Mouse (Mus musculus): ENCODE data around the gene Cfap46.
A peak's percentile ranks its signal among the peaks of the same experiment; 100 is the strongest.
"Not testable (repeated sequence)": the region's sequence is repeated elsewhere in the genome, so short reads cannot be mapped to it uniquely, and the experiment has no call there.

Cfap46 gene

DNA sequence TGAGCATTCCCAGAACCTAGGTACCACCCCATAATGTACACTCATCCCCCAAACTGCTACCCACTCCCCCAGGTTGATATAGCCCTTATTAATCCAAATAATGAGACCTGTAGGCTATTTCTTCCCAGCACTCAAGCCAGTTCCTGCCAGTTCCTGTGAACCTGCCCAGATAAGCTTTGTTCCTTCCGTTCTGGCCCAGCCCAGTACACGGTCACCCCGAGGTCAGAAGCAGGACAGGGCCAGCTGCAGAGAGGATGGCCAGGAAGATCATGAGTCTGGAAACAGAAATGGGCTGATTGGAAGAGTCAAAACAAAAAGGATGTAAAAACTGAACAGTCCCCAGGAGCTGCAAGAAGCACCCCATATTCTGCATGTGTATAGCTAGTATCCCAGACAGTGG lies 20.3 kb downstream of the Cfap46 start:
- no peak for DNase-seq (ENCODE audit: low spot score in 2 of 2)

DNA sequence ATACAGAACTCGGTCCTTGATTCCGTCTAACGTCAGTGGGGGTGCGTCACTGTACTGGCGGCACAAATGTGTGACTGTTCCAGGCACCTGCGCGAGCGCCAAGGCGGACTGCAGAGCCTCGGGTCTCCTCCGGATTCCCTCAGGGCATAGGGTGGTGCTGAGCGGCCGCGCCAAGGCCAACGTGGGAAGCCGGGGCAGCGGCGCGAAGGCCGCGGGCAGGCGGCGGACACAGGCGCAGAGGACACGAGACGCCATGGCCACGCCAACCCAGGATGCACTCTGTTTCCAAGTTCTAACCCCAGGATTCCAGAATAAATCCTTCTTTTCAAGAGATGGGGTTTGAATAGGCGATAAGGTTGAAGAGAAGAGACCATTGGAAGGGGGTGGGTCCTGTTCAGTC lies 23.7 kb downstream of the Cfap46 start:
- not testable (repeated sequence) for DNase-seq (ENCODE audit: low spot score in 2 of 2)

DNA sequence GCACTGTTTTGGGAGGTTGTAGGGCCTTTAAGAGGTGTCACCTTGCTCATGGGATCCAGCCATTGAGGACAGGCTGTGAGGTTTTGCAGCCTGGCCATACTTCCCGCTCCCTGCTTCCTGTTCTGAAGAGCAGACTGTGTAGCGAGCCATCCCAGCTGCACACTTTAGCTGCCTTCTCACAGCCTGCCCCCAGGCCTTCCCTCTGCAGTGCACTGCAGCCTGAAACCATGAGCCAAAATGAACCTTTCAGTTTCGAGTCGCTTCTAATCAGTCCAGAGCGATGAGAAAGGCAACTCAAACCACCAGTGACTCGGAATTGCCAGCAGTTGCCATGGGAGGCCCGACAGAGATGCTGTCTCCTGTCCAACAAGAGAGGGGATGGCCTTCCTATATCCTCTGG lies 33.9 kb downstream of the Cfap46 start:
- no peak for DNase-seq (ENCODE audit: low spot score in 2 of 2)

DNA sequence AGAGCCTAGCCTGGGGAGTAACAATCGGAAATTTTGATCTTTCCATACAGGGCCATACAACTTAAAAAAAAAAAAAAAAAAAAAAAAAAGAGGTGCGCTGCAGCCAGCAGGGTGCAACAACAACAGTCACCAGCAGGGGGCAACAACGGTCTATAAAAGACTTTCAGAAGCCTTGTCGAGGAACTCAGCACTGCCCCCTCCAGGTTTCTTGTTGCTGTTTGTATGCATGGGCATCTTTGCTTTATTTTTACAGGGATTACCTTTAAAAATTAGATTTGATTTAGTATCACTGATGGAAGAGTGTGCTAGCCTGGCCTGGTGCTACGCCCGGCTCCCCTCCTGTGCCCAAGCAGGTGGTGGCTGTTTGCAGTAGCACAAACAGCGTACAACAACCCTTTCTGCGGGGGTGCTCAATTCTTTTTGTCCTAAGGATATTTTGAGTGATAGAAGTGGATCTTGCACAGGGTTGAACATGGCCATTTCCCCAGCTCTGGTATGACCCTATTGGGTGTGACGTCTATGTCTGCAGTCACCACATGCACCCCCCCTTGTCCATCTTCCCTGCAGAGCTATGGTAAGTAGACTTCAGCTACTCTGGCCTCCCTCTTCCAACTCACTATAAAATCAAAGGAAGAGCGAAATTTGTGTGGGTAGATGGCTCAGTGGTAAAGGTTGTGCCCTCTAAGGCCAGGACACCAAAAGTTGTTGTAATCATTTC lies 35.4 kb downstream of the Cfap46 start:
- peak; percentile 64 to 69 for DNase-seq (ENCODE audit: low spot score in 2 of 2)

DNA sequence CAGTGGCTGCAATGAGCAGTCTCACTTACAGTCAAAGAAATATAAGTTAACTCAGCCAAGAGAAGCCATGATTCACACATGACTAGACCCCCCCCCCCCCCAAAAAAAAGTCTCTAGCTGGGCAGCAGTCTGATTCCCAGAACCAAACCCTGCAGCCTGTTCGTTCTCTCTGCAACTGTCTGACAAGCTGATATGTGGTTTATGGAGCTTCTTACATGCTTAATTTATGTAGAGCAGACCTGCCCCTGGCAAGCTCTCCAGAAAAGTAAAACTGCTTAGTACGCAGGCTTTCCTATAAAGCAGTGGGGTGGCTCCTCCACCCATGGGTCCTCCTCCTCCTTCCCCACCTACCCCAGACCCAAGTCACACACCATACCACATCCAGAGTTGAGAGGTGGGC lies 50.2 kb downstream of the Cfap46 start:
- no peak for DNase-seq (ENCODE audit: low spot score in 2 of 2)

DNA sequence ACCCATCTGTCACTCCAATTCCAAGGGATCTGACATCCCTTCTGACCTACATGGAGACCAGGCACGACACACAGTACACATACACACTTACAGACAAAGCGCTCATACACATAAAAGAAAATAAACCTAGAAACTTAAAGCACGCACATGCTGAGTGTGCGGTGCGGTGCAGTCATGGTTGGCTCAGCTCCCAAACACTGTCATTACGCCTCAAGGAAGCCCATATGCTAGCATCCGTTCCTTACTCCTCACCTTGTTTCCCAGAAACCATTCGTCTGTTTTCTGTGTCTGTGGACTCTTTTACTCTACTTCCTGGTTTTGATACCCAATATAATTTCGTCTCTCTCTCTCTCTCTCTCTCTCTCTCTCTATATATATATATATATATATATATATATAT lies 58.5 kb downstream of the Cfap46 start:
- no peak for DNase-seq (ENCODE audit: low spot score in 2 of 2)

DNA sequence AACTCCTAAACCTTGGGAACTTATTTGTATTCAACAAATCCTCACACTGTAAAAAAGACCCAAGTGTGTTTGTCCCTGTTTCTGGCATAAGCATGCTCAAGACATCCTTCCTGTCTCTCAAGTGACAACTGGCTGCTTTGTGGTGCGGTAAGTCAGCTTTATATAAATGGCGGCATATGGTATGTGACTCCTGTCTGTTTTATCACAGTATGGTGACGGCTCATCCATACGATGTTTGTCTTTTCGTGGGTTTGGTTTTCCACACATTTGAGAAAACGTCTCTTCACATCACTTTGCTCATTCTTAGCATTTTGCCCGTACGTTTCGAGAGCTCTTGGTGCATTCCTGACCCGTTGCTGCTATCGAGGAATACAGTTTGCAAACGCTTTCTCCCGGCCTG lies 61.0 kb downstream of the Cfap46 start:
- DNase-seq (ENCODE audit: low spot score in 2 of 2), result no peak

DNA sequence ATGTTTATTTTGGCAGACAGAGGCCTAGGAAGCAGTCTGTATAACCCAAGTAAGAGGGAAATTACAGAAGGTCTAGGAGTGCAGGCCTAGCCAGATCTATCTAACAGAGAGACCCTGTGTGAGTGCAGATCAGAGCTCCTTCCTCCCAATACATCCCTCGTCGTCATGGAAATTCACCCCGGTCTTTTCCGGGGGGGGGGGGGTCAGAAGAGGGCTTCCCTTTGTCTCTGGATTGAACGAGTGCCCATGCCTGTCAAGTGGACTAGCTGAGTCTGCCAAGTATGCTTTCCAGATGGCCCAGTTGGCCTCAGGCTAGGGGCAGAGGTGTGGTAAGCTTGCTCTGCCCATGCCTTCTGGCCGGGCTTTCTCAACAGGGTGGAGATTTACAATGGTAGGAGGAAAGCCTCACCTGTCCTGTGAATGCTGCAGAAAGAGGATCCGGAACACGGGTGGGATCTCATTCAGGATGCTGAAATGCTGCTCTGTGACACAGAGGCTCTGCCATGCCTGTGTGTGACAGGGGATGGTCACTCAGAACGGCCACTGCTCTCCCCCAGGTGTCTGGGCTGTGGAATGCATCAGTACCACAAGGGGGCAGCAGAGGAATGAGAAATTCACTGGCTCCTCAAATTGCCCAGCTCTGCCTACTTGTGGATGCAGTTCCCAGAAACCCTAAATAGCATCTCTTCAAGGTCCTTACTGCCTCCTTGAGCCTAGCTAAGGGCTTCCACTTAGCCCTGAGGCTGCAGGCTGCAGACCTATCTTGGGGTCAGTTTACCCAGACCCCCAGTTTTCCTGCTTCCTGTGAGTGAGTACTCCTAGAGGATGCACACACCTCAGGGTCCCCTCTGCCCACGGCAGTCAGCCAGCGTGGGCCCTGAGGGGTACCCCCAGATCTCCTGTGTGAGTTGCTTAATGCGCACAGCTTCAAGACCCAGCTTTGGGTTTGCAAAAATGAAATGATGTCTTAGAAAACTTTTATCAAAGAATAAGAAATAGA lies 67.5 kb downstream of the Cfap46 start:
- peak in 1 of 2 experiments; percentile 3 for DNase-seq (ENCODE audit: low spot score in 2 of 2)

DNA sequence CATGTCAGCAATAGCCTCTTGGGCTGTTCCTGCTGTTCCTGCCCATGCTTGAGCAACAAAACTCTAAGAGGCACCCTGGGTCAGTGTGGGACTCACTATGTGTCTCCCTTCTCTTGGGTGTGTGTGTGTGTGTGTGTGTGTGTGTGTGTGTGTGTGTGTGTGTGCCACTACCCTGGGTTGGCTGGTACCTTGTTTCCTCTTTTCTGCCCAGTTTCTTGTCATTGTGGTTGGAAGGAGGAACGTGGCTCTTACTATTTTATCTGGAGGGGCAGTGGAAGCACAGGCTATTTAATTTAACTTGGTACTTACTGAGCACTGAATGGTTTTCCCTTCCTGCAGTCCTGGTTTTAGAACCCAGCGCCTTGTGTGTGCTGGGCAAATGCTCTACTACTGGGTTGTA lies 73.3 kb downstream of the Cfap46 start:
- DNase-seq (ENCODE audit: low spot score in 2 of 2), result no peak

DNA sequence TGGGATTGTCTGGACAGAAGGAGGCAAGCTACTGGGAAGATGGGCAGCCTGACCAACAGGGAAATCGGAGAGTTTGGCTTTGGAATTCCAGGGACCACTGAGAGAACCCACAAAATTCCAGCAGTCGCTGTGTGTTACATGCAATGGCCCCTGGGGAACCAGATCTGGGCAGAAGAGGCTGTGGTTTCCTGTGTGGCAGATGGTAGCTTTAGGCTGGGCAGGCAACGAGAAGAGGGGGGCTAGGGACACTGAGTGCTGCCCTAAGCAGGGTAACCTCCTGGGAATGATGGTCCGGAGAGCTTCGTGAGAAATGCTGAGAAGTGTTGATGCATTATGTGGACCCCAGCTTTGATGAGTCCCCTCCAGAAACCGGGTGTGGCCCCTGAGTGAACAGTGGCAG lies 87.8 kb downstream of the Cfap46 start:
- no peak for DNase-seq (ENCODE audit: low spot score in 2 of 2)

DNA sequence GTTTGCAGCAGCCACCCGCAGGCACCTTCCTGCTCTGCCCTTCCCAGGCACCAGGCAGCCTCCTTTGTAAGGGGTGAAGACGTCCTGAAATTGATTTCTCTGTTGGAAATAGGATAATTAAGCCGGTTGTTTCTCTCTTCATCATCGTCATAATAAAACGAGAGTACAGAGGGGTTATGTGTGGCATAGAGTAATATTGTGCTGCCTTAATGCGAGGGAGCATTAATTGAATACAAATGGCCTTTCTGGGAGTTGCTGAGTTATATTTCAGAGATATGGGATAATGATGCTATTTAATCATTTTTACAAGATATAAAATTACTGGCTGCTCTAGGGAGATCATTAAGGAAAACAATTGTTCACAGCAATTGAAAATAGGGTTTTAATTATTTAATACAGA lies 88.3 kb downstream of the Cfap46 start:
- DNase-seq (ENCODE audit: low spot score in 2 of 2), result no peak

DNA sequence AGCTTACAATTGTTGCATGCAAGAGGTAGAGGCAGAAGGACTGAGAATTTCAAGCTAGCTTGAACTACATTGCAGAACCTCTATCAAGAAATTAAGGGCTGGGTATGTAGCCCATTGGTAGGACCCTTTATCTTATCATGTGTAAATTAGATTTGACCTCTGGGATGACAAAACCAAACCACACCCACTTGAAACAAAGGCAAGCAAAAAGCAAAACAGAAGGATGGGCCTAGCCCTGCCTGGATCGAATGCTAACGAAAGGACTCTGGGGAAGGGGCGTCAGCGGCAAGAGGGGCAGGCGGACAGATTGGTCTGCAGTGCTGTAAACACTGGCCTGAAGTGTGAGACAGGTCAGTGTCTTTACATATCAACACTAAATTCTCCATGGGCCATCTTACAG lies 92.3 kb downstream of the Cfap46 start:
- DNase-seq (ENCODE audit: low spot score in 2 of 2), result no peak

DNA sequence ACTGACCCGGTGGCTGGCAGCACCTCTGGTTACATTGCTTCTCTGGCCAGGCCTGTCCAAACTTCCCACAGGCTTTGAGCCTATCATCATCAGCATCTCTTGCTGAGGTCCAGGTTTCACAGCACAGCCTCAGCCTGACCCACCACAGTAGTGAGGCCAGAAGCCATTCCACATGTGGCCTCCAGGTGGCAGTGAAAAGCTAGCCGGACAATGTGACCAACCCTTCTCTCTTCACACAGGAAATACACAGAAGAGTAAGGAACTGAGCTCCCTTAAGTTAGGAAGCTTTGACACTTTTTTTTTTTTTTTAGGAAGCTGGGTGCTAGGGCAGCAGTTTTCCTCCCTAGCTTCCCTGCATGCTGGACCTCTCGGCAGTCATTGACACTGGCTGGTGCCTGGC lies 93.3 kb downstream of the Cfap46 start:
- no peak for DNase-seq (ENCODE audit: low spot score in 2 of 2)

DNA sequence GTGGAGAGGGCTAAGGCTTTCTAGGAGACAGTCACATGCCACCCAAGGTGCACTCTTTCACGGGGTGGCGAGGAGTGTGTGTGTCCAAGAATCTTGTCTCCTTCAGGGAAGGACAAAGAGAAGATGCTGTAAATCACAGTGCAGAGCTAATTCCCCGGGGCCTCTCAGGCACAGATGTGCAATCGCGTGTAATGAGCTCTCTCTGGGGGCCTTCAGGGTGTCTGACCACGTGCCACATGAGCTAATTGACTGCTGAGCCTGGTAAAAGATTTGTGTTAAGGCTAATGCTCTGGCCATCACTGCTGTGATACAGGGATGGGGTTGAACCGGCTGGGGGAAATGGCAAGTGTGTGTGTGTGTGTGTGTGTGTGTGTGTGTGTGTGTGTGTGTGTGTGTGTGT lies 95.7 kb downstream of the Cfap46 start:
- DNase-seq (ENCODE audit: low spot score in 2 of 2), result no peak

DNA sequence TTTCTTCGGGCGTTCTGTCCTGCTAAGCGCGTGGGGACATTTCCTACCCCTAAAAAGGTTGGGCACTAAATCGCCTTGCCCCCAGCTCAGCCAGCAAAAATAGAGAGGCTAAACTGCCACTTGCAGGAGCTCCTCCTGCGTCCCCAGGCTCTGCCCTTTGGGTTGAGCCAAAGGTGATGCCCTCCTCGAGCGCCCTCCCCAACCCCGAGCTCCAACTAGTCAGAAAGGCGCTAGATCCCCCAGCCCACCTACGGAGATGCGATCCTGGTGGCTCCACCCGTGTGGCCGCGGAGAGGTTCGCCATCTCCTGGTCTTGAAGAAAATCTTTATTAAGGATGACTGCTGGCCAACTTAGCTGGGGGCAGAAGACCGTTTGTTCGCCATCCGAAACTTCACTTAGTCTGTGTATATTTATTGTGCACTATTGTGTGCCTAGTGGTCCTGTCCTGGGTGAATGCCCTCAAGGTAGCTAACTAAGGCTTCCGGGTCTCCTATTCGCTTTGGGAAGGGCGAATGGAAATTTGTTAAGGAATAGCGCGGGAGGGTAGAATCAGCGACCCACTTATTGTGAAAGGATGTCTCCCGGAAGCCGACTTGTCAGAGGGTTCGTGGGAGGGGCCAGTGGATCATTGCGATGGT lies 98.3 kb downstream of the Cfap46 start:
- DNase-seq (ENCODE audit: low spot score in 2 of 2), result no peak

DNA sequence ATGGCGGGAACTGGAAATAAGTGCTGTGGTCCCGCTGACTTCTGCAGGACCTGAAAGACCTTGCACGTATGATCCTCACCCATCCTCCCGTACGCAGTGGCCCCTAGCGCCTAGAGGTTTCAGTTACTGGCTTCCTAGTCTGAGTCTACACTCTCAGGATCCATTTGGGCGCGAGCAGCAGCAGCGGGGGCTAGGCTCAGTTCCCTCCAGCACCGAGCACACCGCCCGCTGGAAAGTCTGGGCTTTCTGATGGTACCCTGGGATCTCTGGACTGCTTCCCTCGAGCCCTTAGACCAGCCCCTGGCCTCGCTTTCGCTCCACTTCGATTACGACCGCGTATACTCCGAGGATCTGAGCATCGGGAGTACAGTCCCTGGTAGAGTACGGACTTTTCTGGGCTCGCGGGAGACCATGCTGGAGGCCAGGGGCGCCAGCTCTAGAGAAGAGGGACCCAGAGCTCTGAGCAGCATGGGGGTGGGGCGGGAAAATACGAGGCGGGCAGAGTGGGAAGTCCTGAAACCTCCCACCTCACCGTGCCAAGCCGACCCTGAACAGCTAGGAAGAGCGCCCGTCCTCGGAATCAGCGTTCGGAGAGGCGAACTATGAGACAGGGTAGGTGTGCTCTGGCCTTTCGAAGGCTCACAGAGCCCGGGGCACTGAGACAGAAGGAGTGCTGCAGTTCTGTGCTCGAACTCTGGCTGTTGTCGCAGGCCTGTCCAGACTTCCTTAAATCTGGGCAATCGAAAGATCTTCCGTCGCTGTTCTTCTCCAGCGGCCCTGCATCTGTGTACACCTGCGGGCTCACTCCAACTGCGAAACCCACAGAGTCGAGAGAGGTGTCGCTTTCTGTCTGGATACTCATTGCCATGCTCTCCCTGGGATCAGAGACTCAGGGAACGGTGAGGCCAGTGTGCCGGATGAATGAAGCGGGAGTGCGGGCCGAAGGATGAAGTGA lies 99.1 kb downstream of the Cfap46 start:
- no peak for DNase-seq (ENCODE audit: low spot score in 2 of 2)

DNA sequence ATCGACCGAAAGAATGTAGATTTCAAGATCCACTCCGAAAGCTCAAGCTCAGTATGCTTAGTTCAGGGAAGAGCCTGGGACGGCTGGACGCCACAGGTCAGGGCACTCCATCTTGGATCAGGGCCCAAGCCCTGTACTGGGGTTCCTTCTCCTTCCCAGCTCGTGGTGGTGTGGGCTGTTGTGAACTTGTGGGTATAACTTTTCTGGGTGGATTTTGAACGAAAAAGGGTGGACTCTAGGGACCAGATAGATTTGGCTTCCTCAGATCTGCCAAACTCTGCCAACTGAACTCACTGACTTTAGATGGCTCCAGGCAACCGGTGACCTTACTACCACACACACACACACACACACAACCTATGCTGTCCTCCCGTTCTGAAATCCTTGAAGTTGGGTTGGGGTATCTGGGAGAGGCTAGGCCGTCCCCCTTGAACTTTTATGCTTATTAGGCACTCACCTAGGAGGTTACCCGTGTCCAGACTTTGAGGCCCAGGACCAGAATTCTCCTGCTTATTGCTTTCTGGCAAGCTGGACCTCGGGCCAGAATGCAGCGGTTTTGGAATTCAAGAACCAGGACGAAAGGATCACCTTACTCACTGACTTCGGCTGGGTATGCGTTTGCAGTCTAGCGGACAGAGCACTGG lies 100.4 kb downstream of the Cfap46 start:
- DNase-seq (ENCODE audit: low spot score in 2 of 2), result no peak

DNA sequence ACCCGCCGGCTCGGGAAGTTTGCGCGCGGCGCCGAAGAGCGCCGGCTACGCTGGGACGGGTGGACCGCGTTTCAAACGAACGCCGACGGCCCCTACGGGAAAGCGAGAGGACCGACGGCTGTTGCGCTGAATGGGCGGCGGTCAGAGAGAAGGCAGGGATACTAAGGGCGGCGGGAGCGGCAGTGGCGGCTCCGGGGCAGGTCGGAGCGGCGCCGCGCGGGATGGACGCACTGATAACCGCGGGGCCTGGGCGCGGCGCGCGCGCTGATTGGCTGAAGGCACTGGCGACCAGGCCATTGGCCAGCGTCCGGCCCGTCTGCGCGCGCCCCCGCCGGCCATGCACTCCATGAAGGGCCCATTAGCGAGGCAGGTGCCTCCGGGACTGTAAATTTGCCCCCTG lies 101.0 kb downstream of the Cfap46 start, which contains the start of gene Nkx6-2:
Gene Nkx6-2, minus strand, starts transcription at position 203 of the 400 bp plus-strand sequence.
- no peak for DNase-seq (ENCODE audit: low spot score in 2 of 2)

DNA sequence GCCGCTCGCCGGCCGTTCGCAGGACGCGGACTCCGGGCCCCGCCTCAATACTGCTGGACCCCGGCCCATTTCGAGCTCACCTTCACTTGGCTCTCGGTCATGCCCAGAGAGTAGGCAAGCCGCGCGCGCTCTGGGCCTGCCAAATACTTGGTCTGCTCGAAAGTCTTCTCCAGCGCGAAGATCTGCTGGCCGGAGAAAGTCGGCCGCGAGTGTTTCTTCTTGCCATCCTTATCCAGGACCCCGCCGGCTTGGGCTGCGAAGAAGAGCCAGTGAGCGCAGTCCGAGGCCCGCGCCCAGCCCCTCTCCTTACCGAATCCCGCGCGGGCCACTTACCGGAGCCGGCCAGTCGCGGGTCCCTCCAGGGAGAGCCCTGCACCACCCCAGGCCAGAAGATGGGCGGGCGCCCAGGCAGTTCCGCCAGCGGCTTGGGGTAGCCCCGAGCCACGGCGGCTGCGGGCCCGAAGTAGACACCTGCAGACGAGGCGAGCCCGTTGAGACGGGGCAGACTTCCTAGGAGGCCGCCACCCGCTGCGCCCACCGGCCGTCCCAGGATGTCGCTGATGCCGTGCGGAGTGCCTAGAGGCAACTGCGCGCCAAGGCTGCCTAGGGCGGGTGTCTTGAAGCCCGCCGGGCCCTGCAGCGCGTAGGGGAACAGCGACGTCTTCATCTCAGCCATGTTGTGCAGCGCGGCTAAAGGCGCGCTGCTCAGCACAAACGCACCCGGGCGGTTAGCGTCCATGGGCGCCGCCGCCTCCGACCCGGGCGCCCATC lies 101.6 kb downstream of the Cfap46 start:
- no peak for DNase-seq (ENCODE audit: low spot score in 2 of 2)
